Mouse (Mus musculus) heart, embryonic 16.5 days (tissue): ENCODE results near the gene Mustn1. TPM values are rescaled to one million over a fixed set of nuclear protein-coding genes. Genes with fewer than 3 reads are reported as not detected.

ENCODE experiments used
- ATAC-seq: fragments of 200-750 bp; cut with Nextera tagmentation; replicated peaks from 2 replicates; pipeline ENCODE4 v1.8.0; 2017; ENCODE audit warnings: moderate number of reproducible peaks; ENCODE audit not compliant: insufficient read depth, low FRiP score; ENCODE audit errors: extremely low read depth
- H3K27ac ChIP-seq: fragments of 300-500 bp; sonication (generic); 2 replicates; pipeline ENCODE4 v1.5.1; 2014; ENCODE audit warnings: mild to moderate bottlenecking, low read length, control low read depth, moderate library complexity
- H3K27me3 ChIP-seq: fragments of 300-500 bp; sonication (generic); 2 replicates; pipeline ENCODE4 v1.6.1; 2014; ENCODE audit warnings: low read length, mixed read lengths; ENCODE audit not compliant: control insufficient read depth, insufficient read depth
- H3K36me3 ChIP-seq: fragments of 300-500 bp; sonication (generic); 2 replicates; pipeline ENCODE4 v1.6.1; 2014; ENCODE audit not compliant: control insufficient read depth, insufficient read depth
- H3K4me1 ChIP-seq: fragments of 300-500 bp; sonication (generic); 2 replicates; pipeline ENCODE4 v1.6.1; 2014; ENCODE audit warnings: low read length, mixed read lengths; ENCODE audit not compliant: control insufficient read depth, insufficient read depth
- H3K4me2 ChIP-seq: fragments of 300-500 bp; sonication (generic); 2 replicates; pipeline ENCODE4 v1.6.1; 2014; ENCODE audit warnings: low read depth, mild to moderate bottlenecking, control low read depth, low read length
- H3K4me3 ChIP-seq: fragments of 300-500 bp; sonication (generic); 2 replicates; pipeline ENCODE4 v1.5.1; 2014; ENCODE audit warnings: mild to moderate bottlenecking, control low read depth, low read length
- H3K9ac ChIP-seq: fragments of 300-500 bp; sonication (generic); 2 replicates; pipeline ENCODE4 v1.6.1; 2014; ENCODE audit warnings: low read length, control low read depth
- H3K9me3 ChIP-seq: fragments of 300-500 bp; sonication (generic); replicated peaks from 2 replicates; pipeline ENCODE4 v1.6.1; 2016; ENCODE audit warnings: low read length; ENCODE audit not compliant: control insufficient read depth
- WGBS: fragments of 180-500 bp; shearing (Covaris S2); extraction: QIAGEN DNeasy Blood & Tissue Kit; methylation state at CpG from one replicate; pipeline ENCODE4 v1.1.7; 2014; 5-methylcytosine and 5-hydroxymethylcytosine counted together
- polyA plus RNA-seq: library from polyadenylated mRNA; unstranded; fragments of >200 nt; fragmentation: Nextera tagmentation; extraction: Ambion mirVana; gene quantifications from 2 replicates; pipeline ENCODE4 v1.2.1, GENCODE M21; 2015

The Mustn1 gene
- polyA plus RNA-seq, 1 experiment from 2014 or later = 4.6 TPM

GRCm38 (mm10) chr14:30912641-30913040 lies 33.6 kb downstream of the Mustn1 start:
- ATAC-seq = no peak
- Histone ChIP-seq H3K4me3 (no peak overlapping the region), H3K27ac (no peak overlapping the region), H3K9ac (no peak overlapping the region), H3K4me1 (no peaks in the 10 kb centered on the region), H3K27me3 (no peaks in the 10 kb centered on the region), H3K4me2 (no peak overlapping the region), H3K36me3 (no peaks in the 10 kb centered on the region), H3K9me3 (no peaks in the 10 kb centered on the region)
- 74% methylated on average over 8 of the region's 8 CpGs for WGBS

- Histone ChIP-seq H3K9me3 (no peaks in the 10 kb centered on the region), H3K4me3 (no peak overlapping the region), H3K27ac (no peak overlapping the region), H3K4me2 (no peak overlapping the region), H3K9ac (no peak overlapping the region), H3K27me3 (no peaks in the 10 kb centered on the region), H3K36me3 (no peaks in the 10 kb centered on the region), H3K4me1 (no peaks in the 10 kb centered on the region)
- no peak for ATAC-seq
- 67% methylated on average over 5 of the region's 5 CpGs for WGBS
Measured at GRCm38 (mm10) chr14:30913404-30913803, 34.4 kb downstream of the Mustn1 start.

GRCm38 (mm10) chr14:30916516-30916915 lies 37.5 kb downstream of the Mustn1 start:
- no peak for ATAC-seq
- Histone ChIP-seq H3K36me3 (no peaks in the 10 kb centered on the region), H3K4me1 (no peaks in the 10 kb centered on the region), H3K4me2 (no peak overlapping the region), H3K27me3 (no peaks in the 10 kb centered on the region), H3K4me3 (no peak overlapping the region), H3K9me3 (no peaks in the 10 kb centered on the region), H3K27ac (no peak overlapping the region), H3K9ac (no peak overlapping the region)
- WGBS = 75% methylated on average over 1 of the region's 1 CpGs

GRCm38 (mm10) chr14:30922053-30922670 lies 43.2 kb downstream of the Mustn1 start:
- 69% methylated on average over 8 of the region's 8 CpGs for WGBS
- no peaks in the 10 kb centered on the region for H3K36me3 ChIP-seq
- H3K27me3 ChIP-seq = no peaks in the 10 kb centered on the region
- ATAC-seq = no peak
- peaks cover 2% of the 10 kb centered on the region; the same call in 1 of the 2 replicates for H3K4me1 ChIP-seq
- H3K27ac ChIP-seq = no peak overlapping the region
- no peak overlapping the region for H3K4me2 ChIP-seq
- no peak overlapping the region for H3K9ac ChIP-seq
- H3K4me3 ChIP-seq = no peak overlapping the region
- no peaks in the 10 kb centered on the region for H3K9me3 ChIP-seq

- no peak within 1 kb of the TSS for H3K4me2 ChIP-seq
- no peak within 1 kb of the TSS for H3K9ac ChIP-seq
- no peaks in the 10 kb centered on the region for H3K36me3 ChIP-seq
- 43% methylated on average over 6 of the region's 6 CpGs for WGBS
- 0 out of 2 replicates have a peak, but pooled peaks have one; percentile 32 for ATAC-seq
- no peak within 1 kb of the TSS for H3K4me3 ChIP-seq
- no peaks in the 10 kb centered on the region for H3K9me3 ChIP-seq
- no peaks in the 10 kb centered on the region for H3K27me3 ChIP-seq
- H3K4me1 ChIP-seq = peaks cover 2% of the 10 kb centered on the region; the same call in 1 of the 2 replicates
- no peak within 1 kb of the TSS for H3K27ac ChIP-seq
Measured at GRCm38 (mm10) chr14:30923375-30924105, 44.5 kb downstream of the Mustn1 start, which contains the start of gene Itih3. TSS of gene Itih3 (minus strand) at chr14:30923760.

- no peak overlapping the region for H3K27ac ChIP-seq
Measured at GRCm38 (mm10) chr14:30925492-30925891, 46.5 kb downstream of the Mustn1 start.

GRCm38 (mm10) chr14:30930386-30930785 lies 51.4 kb downstream of the Mustn1 start:
- no peak for ATAC-seq

More at GRCm38 (mm10) chr14:30925492-30925891, 46.5 kb downstream of the Mustn1 start:
- Histone ChIP-seq H3K9ac (no peak overlapping the region), H3K4me3 (no peak overlapping the region), H3K27me3 (no peaks in the 10 kb centered on the region), H3K4me2 (no peak overlapping the region), H3K9me3 (no peaks in the 10 kb centered on the region), H3K36me3 (no peaks in the 10 kb centered on the region), H3K4me1 (peaks cover 2% of the 10 kb centered on the region; the same call in 1 of the 2 replicates)
- no peak for ATAC-seq
- 84% methylated on average over 3 of the region's 3 CpGs for WGBS

More at GRCm38 (mm10) chr14:30930386-30930785, 51.4 kb downstream of the Mustn1 start:
- Histone ChIP-seq H3K36me3 (no peaks in the 10 kb centered on the region), H3K4me2 (no peak overlapping the region), H3K9me3 (no peaks in the 10 kb centered on the region), H3K9ac (no peak overlapping the region), H3K4me3 (no peak overlapping the region), H3K27ac (no peak overlapping the region), H3K27me3 (no peaks in the 10 kb centered on the region), H3K4me1 (no peaks in the 10 kb centered on the region)
- 83% methylated on average over 4 of the region's 4 CpGs for WGBS
